Mouse (Mus musculus) C2C12 (cell line): ENCODE data around the gene Bco2.

Experiments used
- CTCF ChIP-seq: IDR thresholded peaks from one replicate; pipeline ENCODE4 v1.5.1; 2011; ENCODE audit not compliant: control insufficient read depth, insufficient read depth, insufficient read length
- MYOG ChIP-seq: IDR thresholded peaks from one replicate; pipeline ENCODE4 v1.6.1; 2011; ENCODE audit not compliant: control insufficient read depth, insufficient read length; ENCODE audit errors: extremely low read depth
- USF1 ChIP-seq: IDR thresholded peaks from one replicate; pipeline ENCODE4 v1.6.1; 2011; ENCODE audit warnings: low read depth, mild to moderate bottlenecking, control low read depth, moderate library complexity

- no peak for TF ChIP-seq MYOG
- TF ChIP-seq USF1 = no peak
- TF ChIP-seq CTCF = no peak
These were observed at the start of gene Bco2 for GRCm38 (mm10) chr9:50555094-50555446.
